Comparison of ENCODE assay signal across 16 mouse cellular contexts in genomic region chr5:113990593-113990992, GRCm38 (mm10). TPM values are rescaled to one million over a fixed set of nuclear protein-coding genes. Genes with fewer than 3 reads are reported as not detected.
DNase-seq lines count a peak whose midpoint lies in the region; ATAC-seq and TF ChIP-seq lines count a peak whose summit lies in the region.
"Had no signal": no experiment of that assay in that cellular context is flagged by ENCODE, and none has a peak within 500 bp of the region (broad histone marks: within the 10 kb centered on the region; RNA-seq: fewer than 3 reads in every experiment).

No protein-coding gene starts in this region.

- H3K27me3 ChIP-seq in limb, embryonic 12.5 days: no peaks in the 10 kb centered on the region
- H3K27me3 ChIP-seq in limb, embryonic 10.5 days (ENCODE audit: low read depth, poor library complexity, severe bottlenecking): no peaks in the 10 kb centered on the region
- no peaks in the 10 kb centered on the region for H3K27me3 ChIP-seq in liver, embryonic 14.5 days (ENCODE audit: control insufficient read depth, insufficient read depth, low read length)
- H3K27me3 ChIP-seq in forebrain, embryonic 12.5 days: no peaks in the 10 kb centered on the region
- H3K27me3 ChIP-seq: hindbrain, embryonic 15.5 days had no signal

- intact Hi-C loops in gastrocnemius, adult 2 months (cut with DNase I): loop anchor here (5.0 kb wide), 1 partner anchor 33 kb away; no protein-coding TSS in a partner anchor
- intact Hi-C loops in gastrocnemius, postnatal 14 days (cut with DNase I; ENCODE audit: low total_unique reads): no loop called here

- H3K4me1 ChIP-seq in limb, embryonic 12.5 days (replicated peaks): peaks cover 38% of the 10 kb centered on the region
- H3K4me1 ChIP-seq in limb, embryonic 10.5 days: peaks cover 48% of the 10 kb centered on the region
- H3K4me1 ChIP-seq in liver, embryonic 14.5 days (replicated peaks; ENCODE audit: control insufficient read depth in 2 of 2, insufficient read depth in 2 of 2, low read length in 1 of 2): peaks cover 52 to 63% of the 10 kb centered on the region in 2 experiments
- H3K4me1 ChIP-seq in forebrain, embryonic 12.5 days: peaks cover 42% of the 10 kb centered on the region

- ATAC-seq in limb, embryonic 12.5 days (ENCODE audit: insufficient number of reproducible peaks, insufficient read depth, low FRiP score, low TSS enrichment, low read depth): no peak
- ATAC-seq in liver, embryonic 14.5 days (ENCODE audit: insufficient read depth): no peak
- ATAC-seq in forebrain, embryonic 12.5 days (ENCODE audit: low FRiP score): no peak

- H3K9me3 ChIP-seq in limb, embryonic 12.5 days: no peaks in the 10 kb centered on the region
- H3K9me3 ChIP-seq in limb, embryonic 10.5 days (replicated peaks): no peaks in the 10 kb centered on the region
- H3K9me3 ChIP-seq in liver, embryonic 14.5 days (ENCODE audit: control insufficient read depth, low read length): no peaks in the 10 kb centered on the region
- no peaks in the 10 kb centered on the region for H3K9me3 ChIP-seq in forebrain, embryonic 12.5 days
- H3K9me3 ChIP-seq: heart, embryonic 10.5 days; hindbrain, embryonic 15.5 days had no signal

- H3K4me3 ChIP-seq in gastrocnemius, adult 2 months: no peak overlapping the region
- no peak overlapping the region for H3K4me3 ChIP-seq in limb, embryonic 12.5 days (replicated peaks)
- no peak overlapping the region for H3K4me3 ChIP-seq in limb, embryonic 10.5 days
- no peak overlapping the region for H3K4me3 ChIP-seq in liver, embryonic 14.5 days (ENCODE audit: insufficient read depth in 1 of 2, low read depth in 2 of 2, low read length in 2 of 2)
- no peak overlapping the region for H3K4me3 ChIP-seq in forebrain, embryonic 12.5 days (replicated peaks)
- H3K4me3 ChIP-seq: heart, embryonic 10.5 days; hindbrain, embryonic 15.5 days had no signal

- no peak overlapping the region for H3K4me2 ChIP-seq in limb, embryonic 12.5 days
- peak overlapping the region; percentile 82 for H3K4me2 ChIP-seq in liver, embryonic 14.5 days (ENCODE audit: low read depth)
- H3K4me2 ChIP-seq in forebrain, embryonic 12.5 days: no peak overlapping the region

- 0 out of 2 replicates have a peak overlapping the region, but pooled peaks have one; percentile 23 for H3K9ac ChIP-seq in limb, embryonic 12.5 days (replicated peaks)
- peak overlapping the region; percentile 78 for H3K9ac ChIP-seq in liver, embryonic 14.5 days (replicated peaks)
- H3K9ac ChIP-seq in forebrain, embryonic 12.5 days: no peak overlapping the region

- H3K36me3 ChIP-seq in limb, embryonic 12.5 days: peaks cover 22% of the 10 kb centered on the region
- H3K36me3 ChIP-seq in limb, embryonic 10.5 days: peaks cover 34% of the 10 kb centered on the region
- peaks cover 2% of the 10 kb centered on the region; the same call in 1 of the 2 replicates for H3K36me3 ChIP-seq in liver, embryonic 14.5 days (replicated peaks; ENCODE audit: control insufficient read depth, insufficient read depth, low read depth)
- H3K36me3 ChIP-seq in forebrain, embryonic 12.5 days (replicated peaks): peaks cover 12% of the 10 kb centered on the region; the same call in 1 of the 2 replicates
- H3K36me3 ChIP-seq: hindbrain, embryonic 15.5 days had no signal

- peak; percentile 9; the same call in 1 of the 2 replicates for TF ChIP-seq CTCF in gastrocnemius, adult 2 months (IDR thresholded peaks at IDR 0.05)
- TF ChIP-seq CTCF in liver, embryonic 14.5 days (IDR thresholded peaks at IDR 0.05; ENCODE audit: low read depth): peak; percentile 59

- peak overlapping the region; percentile 28 for H3K27ac ChIP-seq in gastrocnemius, adult 2 months
- no peak overlapping the region for H3K27ac ChIP-seq in limb, embryonic 12.5 days
- no peak overlapping the region for H3K27ac ChIP-seq in limb, embryonic 10.5 days
- H3K27ac ChIP-seq in liver, embryonic 14.5 days: peak overlapping the region; percentile 87
- no peak overlapping the region for H3K27ac ChIP-seq in forebrain, embryonic 12.5 days
- H3K27ac ChIP-seq: hindbrain, embryonic 15.5 days had no signal

- no peak for TF ChIP-seq EP300 in liver, embryonic 14.5 days (IDR thresholded peaks at IDR 0.05; ENCODE audit: low read depth)

- no peak for DNase-seq in gastrocnemius, adult 2 months
- DNase-seq in gastrocnemius, postnatal 14 days: no peak
- DNase-seq in limb, embryonic 10.5 days (ENCODE audit: low spot score): no peak
- peak; percentile 10 for DNase-seq in NIH3T3 (ENCODE audit: low read depth)
- no peak for DNase-seq in liver, embryonic 14.5 days (ENCODE audit: low read depth in 3 of 3, low spot score in 3 of 3)
- DNase-seq in frontal cortex, postnatal 14 days (ENCODE audit: low spot score in 2 of 2): no peak
- DNase-seq: B cell, adult 2 months; kidney, postnatal 4 days; spleen, adult 18-20 months; thymus, adult 18-20 months had no signal

- WGBS in limb, embryonic 12.5 days: 88% methylated on average over 5 of the region's 5 CpGs
- 84% methylated on average over 5 of the region's 5 CpGs for WGBS in limb, embryonic 10.5 days
- WGBS in liver, embryonic 14.5 days (ENCODE audit: insufficient replicate concordance): 83% methylated on average over 5 of the region's 5 CpGs
- WGBS in forebrain, embryonic 12.5 days: 83% methylated on average over 5 of the region's 5 CpGs

RNA-seq across cellular contexts. Expression of gene Ssh1, which starts 3.1 kb away (rescaled TPM):
- total RNA-seq in gastrocnemius, adult 2 months (2021): 1 to 10 TPM; 6.1 to 7.2 TPM
- 1 to 10 TPM; 5.6 to 8.9 TPM for total RNA-seq in gastrocnemius, postnatal 14 days (2021)
- 16.6 and 17.3 TPM in 2 replicates for polyA plus RNA-seq in limb, embryonic 12.5 days (2016; fragmentation: Nextera tagmentation; extraction: Ambion mirVana)
- polyA plus RNA-seq in limb, embryonic 10.5 days (2016; fragmentation: Nextera tagmentation; extraction: Ambion mirVana): 13.6 and 16.4 TPM in 2 replicates
- 4.8 and 4.9 TPM in 2 replicates for polyA plus RNA-seq in liver, embryonic 14.5 days (2012; rRNA removed)
- 6.7 TPM in 2 replicates for polyA plus RNA-seq in liver, embryonic 14.5 days (2014; fragmentation: Nextera tagmentation; extraction: Ambion mirVana)
- 19.0 and 19.9 TPM in 2 replicates for polyA plus RNA-seq in forebrain, embryonic 12.5 days (2016; fragmentation: Nextera tagmentation; extraction: Ambion mirVana)

RNA-seq across cellular contexts. Expression of gene Dao, which starts 12.9 kb away (rescaled TPM):
- total RNA-seq in gastrocnemius, adult 2 months (2021): not detected
- not detected for total RNA-seq in gastrocnemius, postnatal 14 days (2021)
- polyA plus RNA-seq in limb, embryonic 12.5 days (2016; fragmentation: Nextera tagmentation; extraction: Ambion mirVana): not detected in 2 replicates
- polyA plus RNA-seq in limb, embryonic 10.5 days (2016; fragmentation: Nextera tagmentation; extraction: Ambion mirVana): not detected in 2 replicates
- polyA plus RNA-seq in liver, embryonic 14.5 days (2012; rRNA removed): not detected in 2 replicates
- polyA plus RNA-seq in liver, embryonic 14.5 days (2014; fragmentation: Nextera tagmentation; extraction: Ambion mirVana): not detected in 2 replicates
- not detected in 2 replicates for polyA plus RNA-seq in forebrain, embryonic 12.5 days (2016; fragmentation: Nextera tagmentation; extraction: Ambion mirVana)
- total RNA-seq: adrenal gland, adult 2 months had no signal
- polyA plus RNA-seq: adrenal gland, adult 2 months; embryonic facial prominence, embryonic 14.5 days; heart, embryonic 10.5 days had no signal

Comparison
In these comparisons a context has a peak if more than half of its experiments do, and no peak if none do; other contexts are left out.
1. H3K27ac ChIP-seq: peak in gastrocnemius, adult 2 months (single experiment) and liver, embryonic 14.5 days (single experiment); none in limb, embryonic 12.5 days (single experiment), limb, embryonic 10.5 days (single experiment) and forebrain, embryonic 12.5 days (single experiment).